Mouse (Mus musculus): ENCODE data around the gene Ccdc3.
A peak's percentile ranks its signal among the peaks of the same experiment; 100 is the strongest.

The Ccdc3 gene

GRCm38 (mm10) chr2:5137500-5138286 lies at the start of gene Ccdc3:
Gene Ccdc3 (plus strand): TSS chr2:5137776.
- no peak for DNase-seq

GRCm38 (mm10) chr2:5090385-5090784 lies 47.2 kb upstream of the Ccdc3 start:
- DNase-seq, result peak; percentile 9

- DNase-seq, result no peak
Observed at GRCm38 (mm10) chr2:5094876-5095275, 42.7 kb upstream of the Ccdc3 start.

GRCm38 (mm10) chr2:5095316-5095715 lies 42.3 kb upstream of the Ccdc3 start:
- no peak for DNase-seq

- DNase-seq, result no peak
Observed at GRCm38 (mm10) chr2:5097786-5098445, 39.7 kb upstream of the Ccdc3 start.

- DNase-seq, result no peak
Observed at GRCm38 (mm10) chr2:5099176-5099575, 38.4 kb upstream of the Ccdc3 start.

GRCm38 (mm10) chr2:5101743-5102245 lies 35.8 kb upstream of the Ccdc3 start:
- DNase-seq, result no peak

- DNase-seq, result no peak
Observed at GRCm38 (mm10) chr2:5102891-5103290, 34.7 kb upstream of the Ccdc3 start.

GRCm38 (mm10) chr2:5112785-5113291 lies 24.7 kb upstream of the Ccdc3 start:
- no peak for DNase-seq

GRCm38 (mm10) chr2:5114386-5114785 lies 23.2 kb upstream of the Ccdc3 start:
- DNase-seq, result no peak

GRCm38 (mm10) chr2:5116856-5117532 lies 20.6 kb upstream of the Ccdc3 start:
- DNase-seq, result no peak

- DNase-seq, result no peak
Observed at GRCm38 (mm10) chr2:5125506-5125905, 12.1 kb upstream of the Ccdc3 start.

- DNase-seq, result no peak
Observed at GRCm38 (mm10) chr2:5127369-5127768, 10.2 kb upstream of the Ccdc3 start.

- no peak for DNase-seq
Observed at GRCm38 (mm10) chr2:5129099-5129498, 8.5 kb upstream of the Ccdc3 start.

GRCm38 (mm10) chr2:5132046-5132445 lies 5.5 kb upstream of the Ccdc3 start:
- DNase-seq, result no peak

- no peak for DNase-seq
Observed at GRCm38 (mm10) chr2:5134959-5135743, 2.4 kb upstream of the Ccdc3 start.

GRCm38 (mm10) chr2:5139961-5140360 lies 2.4 kb downstream of the Ccdc3 start:
- DNase-seq, result no peak

GRCm38 (mm10) chr2:5144446-5144845 lies 6.9 kb downstream of the Ccdc3 start:
- no peak for DNase-seq

- no peak for DNase-seq
Observed at GRCm38 (mm10) chr2:5147907-5148306, 10.3 kb downstream of the Ccdc3 start.

GRCm38 (mm10) chr2:5154711-5155110 lies 17.1 kb downstream of the Ccdc3 start:
- DNase-seq, result no peak

- DNase-seq, result no peak
Observed at GRCm38 (mm10) chr2:5160236-5160848, 22.8 kb downstream of the Ccdc3 start.

All from cerebellum, adult 8-10 months (tissue).